Mouse (Mus musculus) 3T3-L1 (cell line): ENCODE data around the gene Isyna1.
A peak's percentile ranks its signal among the peaks of the same experiment; 100 is the strongest.

Source experiments
- DNase-seq: peaks from one replicate; pipeline ENCODE4 v3.0.0-alpha.2; 2015; ENCODE audit warnings: low read depth, low spot score

Isyna1 gene

DNA sequence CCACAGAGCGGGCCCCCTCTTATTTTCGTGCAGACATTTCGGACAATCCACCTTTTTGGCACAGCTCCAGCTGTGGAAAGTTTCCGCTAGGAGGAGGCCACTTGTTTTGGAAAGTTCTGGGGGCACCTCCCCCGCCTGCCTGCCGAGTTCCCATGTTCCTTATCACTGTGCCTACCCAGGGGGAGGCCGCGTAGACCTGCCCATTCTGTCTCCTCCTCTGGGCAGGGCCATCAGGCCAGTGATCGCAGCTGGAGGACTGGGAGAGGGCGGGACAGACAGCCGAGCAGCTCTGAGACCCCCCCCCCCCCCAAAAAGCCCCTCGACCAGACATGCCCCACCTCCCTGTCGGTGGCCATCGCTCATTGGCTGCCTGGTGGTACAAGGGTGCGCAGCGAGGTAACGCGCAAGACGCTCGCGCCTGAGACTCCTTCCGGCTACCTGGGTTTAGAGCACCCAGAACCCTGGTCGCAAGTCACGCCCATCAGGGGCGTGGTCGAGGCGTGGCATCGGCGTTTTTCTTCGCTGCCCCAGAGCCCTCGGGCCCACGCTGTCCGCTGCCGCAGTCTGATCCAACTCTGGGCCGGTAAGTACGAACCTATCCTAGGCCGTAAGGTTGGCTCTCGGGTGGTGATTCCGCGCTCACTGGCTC lies at the start of gene Isyna1:
Gene Isyna1, plus strand, starts transcription at position 413 of the 649 bp plus-strand sequence.
- DNase-seq, result peak; percentile 100

DNA sequence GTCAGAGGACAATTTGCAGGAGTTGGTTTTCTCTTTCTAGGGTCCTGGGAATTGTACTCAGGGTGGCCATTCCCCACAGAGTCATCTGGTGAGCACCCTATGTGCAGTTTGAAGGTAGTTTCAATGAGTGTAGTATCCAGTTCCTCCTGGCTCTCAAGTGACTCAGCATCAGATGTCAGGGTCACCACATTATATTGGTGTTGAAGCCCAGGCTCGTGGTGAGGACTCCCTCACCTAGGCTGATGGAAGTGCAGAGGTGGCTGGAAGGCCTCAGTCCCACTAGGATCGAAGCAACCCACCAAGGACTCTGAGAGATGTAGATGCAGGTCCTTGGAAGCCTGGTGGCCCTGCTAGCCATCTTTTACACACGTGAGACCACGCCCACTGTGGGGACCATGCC lies 47.8 kb upstream of the Isyna1 start:
- no peak for DNase-seq

DNA sequence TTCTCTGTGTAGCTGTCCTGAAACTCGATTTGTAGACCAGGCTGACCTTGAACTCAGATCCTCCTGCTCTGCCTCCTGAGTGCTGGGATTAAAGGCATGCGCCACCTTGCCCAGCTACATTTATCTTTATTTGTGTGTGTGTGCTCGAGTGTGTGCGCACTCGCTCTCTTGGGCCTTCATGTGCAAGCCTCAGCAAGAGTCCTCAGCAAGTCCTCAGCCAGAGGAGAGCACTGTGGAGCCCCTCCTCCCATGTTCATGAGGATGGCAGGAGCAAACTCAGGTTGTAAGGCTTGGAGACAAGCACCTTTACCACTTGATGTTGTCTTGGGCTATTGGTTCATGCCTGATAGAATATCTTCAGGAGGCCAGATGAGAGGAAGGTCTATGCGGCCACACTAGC lies 46.4 kb upstream of the Isyna1 start:
- no peak for DNase-seq

DNA sequence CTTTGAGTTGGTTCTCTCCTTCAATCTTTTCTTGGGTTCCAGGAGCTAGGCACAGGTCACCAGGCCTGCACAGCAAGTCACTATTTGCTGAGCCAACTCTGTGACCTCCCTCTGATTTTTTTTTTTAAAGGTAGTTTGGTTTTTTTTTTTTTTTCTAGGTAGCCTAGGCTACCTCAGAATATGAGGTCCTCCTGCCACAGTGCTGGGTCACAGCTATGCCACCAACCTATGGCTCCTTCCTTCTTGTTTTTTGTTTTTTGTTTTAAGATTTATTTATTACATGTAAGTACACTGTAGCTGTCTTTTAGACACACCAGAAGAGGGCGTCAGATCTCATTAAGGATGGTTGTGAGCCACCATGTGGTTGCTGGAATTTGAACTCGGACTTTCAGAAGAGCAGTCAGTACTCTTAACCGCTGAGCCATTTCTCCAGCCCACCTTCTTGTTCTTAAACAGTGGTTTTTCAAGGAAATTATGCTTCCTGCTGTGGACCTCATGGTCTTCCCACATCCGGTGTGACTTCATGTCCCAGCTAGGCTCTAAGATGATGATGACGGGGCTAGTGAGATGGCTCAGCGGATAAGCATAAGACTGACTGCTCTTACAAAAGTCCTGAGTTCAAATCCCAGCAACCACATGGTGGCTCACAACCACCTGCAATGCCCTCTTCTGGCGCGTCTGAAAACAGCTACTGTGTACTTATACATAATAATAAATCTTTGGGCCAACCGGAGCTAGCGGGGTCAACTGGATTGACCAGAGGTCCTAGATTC lies 44.6 kb upstream of the Isyna1 start:
- no peak for DNase-seq

DNA sequence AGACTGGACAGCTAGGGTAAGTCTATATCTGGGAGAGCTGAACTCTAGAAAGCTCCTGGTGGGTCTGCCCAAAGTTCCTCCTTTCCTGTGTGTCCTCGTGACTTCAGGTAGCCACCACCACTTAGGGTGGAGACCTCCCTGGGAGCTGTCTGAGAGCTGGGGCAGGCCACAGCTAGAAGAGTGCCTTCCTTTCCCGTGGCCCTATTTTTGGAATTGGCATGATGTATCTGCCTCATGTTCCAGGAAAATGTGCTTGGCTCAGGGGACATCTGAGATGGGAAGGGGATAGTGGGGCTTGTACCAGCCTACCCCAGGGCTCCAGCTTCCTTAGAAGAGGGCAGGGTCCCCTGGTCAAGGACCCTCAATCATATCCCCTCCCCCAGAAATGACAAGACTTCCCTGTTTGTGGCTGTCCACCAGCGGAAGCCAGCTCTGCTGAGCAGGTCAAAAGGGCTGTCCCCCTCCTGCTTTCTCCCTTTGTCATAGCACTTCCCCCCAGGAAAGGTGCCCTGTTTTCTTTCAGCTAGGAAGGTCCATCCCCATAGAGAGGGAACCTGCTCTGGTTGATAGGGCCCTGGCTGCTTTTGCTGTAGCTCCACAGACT lies 42.5 kb upstream of the Isyna1 start:
- DNase-seq, result no peak

DNA sequence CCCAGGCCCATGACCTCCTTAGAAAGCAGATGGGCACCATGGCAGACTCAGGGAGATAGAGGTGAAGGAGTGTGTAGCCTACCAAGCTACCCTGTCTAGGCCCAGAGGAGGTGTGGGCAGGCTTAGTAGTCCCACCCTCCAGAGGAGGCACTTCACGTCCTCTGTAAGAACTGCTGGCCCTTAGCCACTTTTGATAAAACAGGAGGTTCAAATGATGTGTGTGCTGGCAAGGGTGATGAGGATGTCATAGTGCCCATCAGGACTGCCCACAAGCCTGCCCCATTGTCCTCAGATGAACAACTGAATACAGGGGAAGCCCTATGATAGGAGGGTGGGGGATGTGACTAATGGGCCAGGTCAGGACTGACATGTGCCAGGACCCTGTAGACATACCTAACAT lies 41.3 kb upstream of the Isyna1 start:
- DNase-seq, result peak; percentile 49

DNA sequence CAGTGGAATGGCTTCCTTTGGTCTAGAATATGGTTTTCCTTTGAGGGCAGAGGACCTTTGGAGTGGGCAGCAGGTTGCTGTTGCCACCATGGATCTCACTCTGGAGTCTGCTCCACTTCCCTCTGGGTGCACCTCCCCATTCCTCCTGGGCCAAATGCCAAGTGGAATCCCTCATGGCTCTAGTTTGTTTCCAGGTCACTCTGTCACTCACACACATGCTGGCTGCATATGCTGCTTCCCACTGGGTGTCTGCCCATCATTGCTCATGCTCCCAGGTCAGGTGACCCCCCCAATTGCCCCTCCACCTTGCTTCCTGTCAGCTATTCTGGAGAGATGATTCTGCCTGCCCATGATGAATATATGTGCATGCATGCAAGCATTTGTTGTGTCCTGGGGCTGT lies 40.4 kb upstream of the Isyna1 start:
- peak; percentile 74 for DNase-seq

DNA sequence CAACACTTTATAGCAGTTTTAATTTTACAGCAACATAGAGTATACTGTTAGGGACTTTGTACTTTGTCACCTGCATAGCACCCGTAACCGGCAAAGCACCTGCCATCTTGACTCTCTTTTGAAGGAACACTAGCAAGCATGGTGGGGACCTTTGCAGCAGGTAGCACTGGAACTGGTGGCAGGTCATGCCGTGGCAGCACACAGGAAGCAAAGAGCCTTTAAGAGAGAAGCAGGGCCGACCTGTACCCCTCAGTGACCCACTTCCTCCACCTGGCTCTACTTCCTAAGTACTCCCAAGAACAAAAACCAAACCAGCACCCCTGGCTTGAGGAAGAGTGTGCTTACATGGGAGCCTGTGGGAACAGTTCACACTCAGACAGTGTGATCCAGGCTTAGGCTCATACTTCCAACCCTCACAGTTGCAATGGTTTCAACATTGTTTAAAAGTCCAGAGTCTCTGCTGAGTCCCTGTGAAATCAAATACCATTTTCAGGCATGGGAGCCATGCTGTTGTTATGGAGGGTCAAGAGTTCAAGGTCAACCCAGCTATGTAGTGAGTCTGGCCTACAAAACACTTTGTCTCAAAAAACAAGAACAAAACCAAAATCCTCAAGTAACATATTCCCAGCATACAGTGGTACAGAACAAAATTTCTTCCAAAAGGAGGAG lies 39.0 kb upstream of the Isyna1 start:
- no peak for DNase-seq

DNA sequence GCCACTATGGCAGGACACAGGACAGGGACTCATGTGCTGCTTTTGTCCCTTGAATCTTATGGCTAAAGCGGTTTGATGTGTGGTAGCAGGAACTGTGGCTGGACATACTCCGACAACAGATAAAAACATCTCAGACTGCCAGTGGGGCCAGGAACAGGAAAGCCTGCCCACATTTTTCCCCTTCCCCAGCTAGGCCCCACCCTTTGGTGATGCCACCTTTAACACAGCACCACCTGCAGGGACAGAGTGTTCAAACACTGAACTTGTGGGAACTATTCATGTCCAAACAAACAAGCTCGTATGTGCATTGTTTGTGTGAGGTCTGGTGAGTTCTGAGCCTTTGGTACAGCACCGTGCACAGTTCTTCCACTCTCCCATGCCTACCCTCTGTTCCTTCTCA lies 35.8 kb upstream of the Isyna1 start:
- no peak for DNase-seq

DNA sequence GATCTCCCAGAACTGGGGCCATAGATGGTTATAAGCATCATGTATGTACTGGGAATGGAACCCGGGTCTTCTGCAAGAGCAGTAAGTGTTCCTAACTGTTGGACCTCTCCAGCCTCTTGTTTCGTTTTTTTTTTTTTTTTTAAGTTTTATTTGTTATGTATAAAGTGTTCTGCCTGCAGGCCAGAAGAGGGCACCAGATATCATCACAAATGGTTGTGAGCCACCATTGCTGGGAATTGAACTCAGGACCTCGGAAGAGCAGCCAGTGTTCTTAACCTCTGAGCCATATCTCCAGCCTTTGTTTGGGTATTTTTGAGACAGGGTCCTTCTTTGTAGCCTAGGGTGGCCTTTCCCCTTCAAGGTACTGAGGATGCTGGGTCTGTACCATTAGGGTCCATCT lies 35.2 kb upstream of the Isyna1 start:
- DNase-seq, result peak; percentile 57

DNA sequence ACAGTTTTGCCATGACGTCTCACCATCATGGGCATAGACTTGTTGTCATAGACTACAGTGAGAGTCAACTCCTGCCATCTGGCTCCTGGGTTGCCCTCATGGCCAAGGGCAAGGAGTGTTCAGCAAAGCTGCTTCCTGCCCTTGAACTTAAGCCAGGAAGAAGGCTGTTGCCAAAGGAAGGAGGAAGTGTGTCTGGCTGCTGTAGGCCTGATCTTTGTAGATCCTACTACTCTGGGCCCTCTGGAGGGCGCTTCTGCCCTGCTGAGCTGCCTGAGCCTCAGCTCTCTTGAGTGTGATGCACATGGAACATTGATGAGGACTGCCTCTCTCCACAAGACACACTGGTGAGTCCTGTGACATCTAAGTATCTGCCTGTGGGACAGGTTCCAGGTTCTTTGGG lies 34.1 kb upstream of the Isyna1 start:
- peak; percentile 76 for DNase-seq

DNA sequence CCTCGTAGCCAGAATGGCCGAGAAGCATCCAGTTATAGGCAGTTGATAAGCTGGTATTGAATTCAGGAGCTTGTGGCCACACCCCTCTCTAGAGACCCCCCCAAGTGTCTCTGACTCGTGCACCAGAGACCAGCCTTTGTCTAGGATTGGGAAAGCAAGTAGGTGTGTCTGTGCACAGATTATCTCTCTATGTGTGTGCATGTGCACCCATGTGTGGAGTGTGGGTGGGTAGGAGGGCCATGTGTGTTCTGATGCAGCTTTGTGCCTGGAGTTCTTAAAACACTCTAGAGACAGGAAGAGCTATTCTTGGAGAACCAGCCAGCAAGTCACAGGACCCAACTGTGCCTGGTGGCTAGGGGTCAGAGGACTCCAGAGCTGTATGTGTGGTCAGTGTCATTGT lies 33.6 kb upstream of the Isyna1 start:
- DNase-seq, result no peak

DNA sequence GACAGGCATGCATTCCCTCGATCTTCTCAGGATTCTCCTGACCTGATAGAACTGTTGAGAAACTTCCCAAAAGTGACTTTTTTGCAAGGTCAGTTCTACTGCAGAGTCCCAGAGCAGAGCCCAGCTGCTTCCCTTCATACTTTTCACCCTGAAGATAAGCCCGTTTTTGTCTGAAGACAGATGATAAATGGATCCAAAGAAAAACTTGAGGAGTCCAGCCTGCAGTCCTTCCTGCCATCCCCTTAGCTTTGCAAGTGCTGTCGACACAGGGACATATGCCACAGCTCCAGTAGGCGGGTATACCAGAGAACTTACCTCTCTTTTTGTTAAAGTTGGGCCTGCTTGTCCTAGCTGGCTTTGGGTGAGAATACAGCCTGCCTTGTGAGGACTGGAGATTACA lies 32.8 kb upstream of the Isyna1 start:
- no peak for DNase-seq

DNA sequence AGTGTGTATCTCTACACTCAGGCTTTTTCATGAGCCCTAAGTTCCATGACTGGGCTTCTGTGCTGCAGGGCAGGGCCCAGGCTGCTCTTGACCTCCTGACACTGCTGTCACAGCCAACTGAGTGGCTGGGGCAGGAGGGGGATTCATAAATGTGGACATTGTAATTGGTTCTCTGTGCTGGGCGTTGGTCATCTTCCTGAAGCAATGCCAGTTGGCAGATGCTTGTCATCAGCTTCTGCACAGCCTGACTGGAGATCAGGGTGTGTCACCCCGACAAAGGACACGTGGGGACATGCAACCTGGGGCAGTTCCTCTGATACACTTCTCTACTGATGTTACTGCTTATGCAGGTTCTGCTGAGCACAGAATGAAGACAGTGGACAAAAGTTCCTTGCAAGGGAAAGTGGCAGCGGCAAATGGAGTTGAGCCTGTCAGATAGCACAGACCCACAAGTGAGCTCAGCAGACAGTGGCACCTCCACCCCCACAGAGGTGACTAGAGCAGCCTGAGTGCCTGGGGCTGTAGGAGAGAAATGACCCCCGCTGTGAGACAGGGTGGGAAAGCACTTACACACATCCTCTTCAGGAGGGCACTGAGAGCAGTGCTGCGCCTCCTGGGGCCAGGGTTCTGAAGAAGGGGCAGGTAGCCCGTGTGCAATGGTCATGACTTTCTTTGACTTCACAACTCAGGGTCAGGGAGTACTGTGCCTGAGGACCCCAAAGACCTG lies 32.2 kb upstream of the Isyna1 start:
- DNase-seq, result peak; percentile 77

DNA sequence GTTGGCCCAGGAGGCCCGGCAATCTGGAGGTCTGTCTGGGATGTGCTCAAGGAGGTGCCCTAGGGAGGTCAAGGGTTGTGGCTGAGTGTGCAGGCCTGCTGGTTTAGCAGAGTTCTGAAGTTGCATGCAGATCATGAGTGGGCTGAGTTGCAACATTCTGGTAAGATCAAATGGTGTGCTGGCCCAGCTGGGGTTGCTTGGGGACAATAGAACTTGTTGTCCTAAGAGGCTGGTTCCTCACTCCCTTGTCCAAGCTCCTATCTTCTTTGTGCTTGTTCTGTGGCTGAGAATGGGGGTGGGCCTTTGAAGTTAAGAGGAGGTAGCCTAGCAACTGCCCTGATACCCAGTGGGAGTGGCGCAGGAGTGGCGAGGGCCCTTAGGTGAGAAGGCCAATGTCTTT lies 31.4 kb upstream of the Isyna1 start:
- DNase-seq, result no peak

DNA sequence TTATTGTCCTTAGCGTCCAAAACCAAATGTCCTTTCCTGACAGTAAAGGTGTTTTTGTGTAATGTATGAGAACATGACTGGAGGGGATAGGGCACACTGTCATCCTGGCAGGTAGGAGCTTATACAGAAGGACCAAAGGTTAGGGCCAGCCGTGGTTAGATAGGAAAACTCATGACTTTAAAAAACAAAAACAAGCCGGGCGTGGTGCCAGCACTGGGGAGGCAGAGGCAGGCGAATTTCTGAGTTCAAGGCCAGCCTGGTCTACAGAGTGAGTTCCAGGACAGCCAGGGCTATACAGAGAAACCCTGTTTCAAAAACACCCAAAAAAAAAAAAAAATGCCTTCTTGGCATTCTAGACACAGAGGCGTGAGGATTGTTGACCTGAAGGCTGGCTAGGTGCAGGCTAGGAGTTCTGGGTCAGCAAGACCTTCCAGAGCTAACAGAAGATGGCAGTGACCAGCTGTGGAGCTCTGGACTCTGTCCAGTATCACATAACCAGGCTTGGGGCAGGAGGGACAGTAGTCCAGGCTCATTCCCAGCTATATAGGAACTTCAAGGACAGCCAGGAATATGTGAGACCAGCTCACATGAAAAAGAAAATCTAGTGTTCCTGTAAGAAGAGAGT lies 30.3 kb upstream of the Isyna1 start:
- DNase-seq, result no peak

DNA sequence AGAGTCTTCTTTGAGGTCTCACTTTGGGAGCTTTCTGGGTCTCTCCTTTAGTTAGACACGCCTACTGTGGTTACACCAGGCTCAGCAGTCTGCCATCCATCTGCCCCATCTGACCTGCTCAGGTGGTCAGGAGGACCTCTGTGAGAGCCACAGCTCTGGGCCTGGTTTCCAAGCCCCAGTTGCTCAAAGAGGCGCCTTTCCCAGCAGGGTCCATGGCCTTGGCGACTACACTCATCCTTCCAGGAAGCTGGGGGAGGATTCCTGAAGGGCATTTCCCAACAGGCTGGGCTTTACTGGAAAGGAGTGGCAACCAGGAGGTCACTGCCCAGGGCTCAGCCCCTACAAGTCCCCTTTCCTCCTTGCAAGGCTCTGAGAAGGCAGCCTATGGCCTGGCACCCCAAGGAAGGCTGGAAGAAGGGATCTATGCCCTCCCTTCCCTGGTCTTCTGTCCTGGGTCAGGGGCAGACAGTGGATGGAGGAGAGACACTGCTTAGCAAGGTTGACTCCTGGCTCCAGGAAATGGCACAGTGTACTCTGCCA lies 29.4 kb upstream of the Isyna1 start:
- DNase-seq, result no peak

DNA sequence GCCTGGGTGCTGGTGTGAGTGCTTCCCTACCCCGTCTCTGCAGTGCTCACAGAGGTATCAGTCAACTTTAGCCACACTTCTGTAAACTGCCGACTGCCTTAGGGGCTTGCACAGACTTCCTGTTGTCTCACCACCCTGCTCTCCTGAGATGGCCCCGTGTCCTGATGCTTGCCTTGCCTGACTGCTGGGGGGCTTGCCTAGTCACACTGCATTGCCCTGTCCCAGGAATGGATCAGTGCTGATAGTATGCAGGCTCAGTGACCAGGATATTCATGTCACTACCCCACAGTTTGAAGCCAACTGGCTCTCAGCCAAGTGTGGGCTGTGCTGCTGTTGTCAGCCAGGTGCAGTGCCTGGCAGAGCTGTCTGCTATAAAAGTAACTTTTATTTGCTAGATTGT lies 28.6 kb upstream of the Isyna1 start:
- DNase-seq, result no peak

DNA sequence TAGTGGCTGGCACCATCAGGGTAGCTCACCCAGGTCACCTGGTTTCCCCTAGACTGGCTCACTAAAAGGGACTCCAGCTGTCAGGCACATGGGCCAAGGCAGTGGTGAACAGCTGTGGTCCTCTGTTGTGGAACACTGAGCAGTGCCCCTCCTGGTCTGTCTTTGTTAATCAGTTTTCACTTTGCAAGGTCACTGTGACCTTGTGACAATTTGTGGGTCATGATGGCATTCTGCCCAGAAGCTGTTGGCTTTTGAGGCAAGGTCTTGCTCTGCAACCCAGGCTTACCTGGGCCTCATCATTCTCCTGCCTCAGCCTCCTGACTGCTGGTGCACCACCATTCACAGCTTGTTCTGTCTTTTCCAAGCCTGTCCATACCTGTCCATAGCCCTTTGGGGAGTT lies 23.8 kb upstream of the Isyna1 start:
- no peak for DNase-seq

DNA sequence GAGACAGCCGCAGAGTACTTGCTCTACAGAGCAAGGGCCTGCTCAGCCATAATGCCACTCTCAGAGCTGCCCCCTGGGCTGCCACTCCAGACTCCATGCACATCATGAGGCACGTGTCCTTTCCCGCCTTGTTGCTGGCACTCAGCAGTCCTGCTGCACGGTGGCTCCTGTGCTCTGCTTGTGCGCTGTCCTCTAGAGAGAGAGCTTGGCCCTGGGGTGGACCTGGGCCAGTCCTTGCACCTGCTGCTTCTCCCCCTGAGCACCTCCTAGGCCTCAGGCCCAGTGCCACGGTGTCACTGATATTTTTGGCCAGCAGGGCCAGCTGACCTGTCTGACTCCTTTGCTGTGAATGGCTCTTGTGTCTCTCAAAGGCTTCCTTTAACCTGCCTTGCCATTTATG lies 23.2 kb upstream of the Isyna1 start:
- DNase-seq, result no peak

DNA sequence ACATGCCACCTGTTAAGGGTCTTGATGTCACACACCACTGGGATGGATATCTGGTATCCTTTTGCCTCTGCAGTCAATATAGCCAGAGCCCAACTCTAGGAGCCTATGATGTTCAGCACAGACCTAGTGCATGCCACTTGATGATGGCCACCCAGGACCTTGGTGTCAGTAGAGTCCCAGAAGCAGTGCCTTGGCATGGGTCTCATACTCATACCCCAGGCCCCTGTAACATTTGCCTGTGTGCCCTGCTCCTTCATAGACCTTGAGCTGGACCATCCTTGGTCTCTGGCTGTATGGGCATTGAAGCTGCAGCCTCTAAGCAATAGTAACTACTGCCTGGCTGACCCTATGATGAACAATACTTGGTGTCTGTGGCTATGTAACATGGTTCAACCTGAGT lies 19.9 kb upstream of the Isyna1 start:
- DNase-seq, result no peak
